Mouse (Mus musculus) forebrain, embryonic 10.5 days (tissue): ENCODE results near the gene Sh2d4b. TPM values are rescaled to one million over a fixed set of nuclear protein-coding genes. Genes with fewer than 3 reads are reported as not detected.

Source experiments
- DNase-seq: peaks from one replicate; pipeline ENCODE4 v3.0.0-alpha.2; 2017; ENCODE audit warnings: low spot score; ENCODE audit errors: extremely low spot score
- H3K27ac ChIP-seq: fragments of 300-500 bp; sonication (generic); 2 replicates; pipeline ENCODE4 v1.5.1; 2016; ENCODE audit warnings: mild to moderate bottlenecking
- H3K27me3 ChIP-seq: fragments of 300-500 bp; sonication (generic); 2 replicates; pipeline ENCODE4 v1.6.1; 2016; ENCODE audit warnings: mild to moderate bottlenecking; ENCODE audit not compliant: poor library complexity, severe bottlenecking
- H3K36me3 ChIP-seq: fragments of 300-500 bp; sonication (generic); replicated peaks from 2 replicates; pipeline ENCODE4 v1.6.1; 2016; ENCODE audit warnings: mild to moderate bottlenecking, moderate library complexity
- H3K4me1 ChIP-seq: fragments of 300-500 bp; sonication (generic); 2 replicates; pipeline ENCODE4 v1.6.1; 2016
- H3K4me3 ChIP-seq: fragments of 300-500 bp; sonication (generic); 2 replicates; pipeline ENCODE4 v1.5.1; 2016; ENCODE audit warnings: mild to moderate bottlenecking, moderate library complexity
- H3K9me3 ChIP-seq: fragments of 300-500 bp; sonication (generic); 2 replicates; pipeline ENCODE4 v1.6.1; 2016; ENCODE audit warnings: mild to moderate bottlenecking, moderate library complexity
- WGBS: fragments of 180-500 bp; shearing (Covaris S2); methylation state at CpG from one replicate; pipeline ENCODE4 v1.1.7; 2016; 5-methylcytosine and 5-hydroxymethylcytosine counted together
- polyA plus RNA-seq: library from polyadenylated mRNA; unstranded; fragments of >200 nt; fragmentation: Nextera tagmentation; extraction: Ambion mirVana; gene quantifications from 2 replicates; pipeline ENCODE4 v1.2.1, GENCODE M21; 2016

The Sh2d4b gene
- polyA plus RNA-seq, 1 experiment from 2014 or later = 0.32 TPM

DNA sequence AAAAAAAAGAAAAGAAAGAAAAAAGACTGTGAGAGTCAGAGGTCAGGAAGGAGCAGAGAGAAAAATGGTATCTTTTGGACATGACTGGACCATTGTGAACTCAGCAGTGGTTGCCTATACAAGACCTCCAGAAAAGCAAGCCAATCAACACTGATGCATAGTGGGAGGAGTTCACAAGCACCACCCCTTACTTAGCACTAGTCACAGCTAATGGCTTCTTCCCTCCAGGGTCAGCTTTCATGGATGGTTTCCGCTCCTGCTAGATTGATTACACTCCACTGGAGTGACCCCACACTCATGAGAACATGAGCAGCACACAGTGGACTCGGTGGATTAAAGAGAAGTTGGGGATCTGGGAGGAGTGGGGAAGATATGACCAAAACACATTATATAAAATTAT, 7.2 kb upstream of the Sh2d4b start:
- Histone ChIP-seq H3K36me3 (peaks cover 6% of the 10 kb centered on the region), H3K4me3 (no peak overlapping the region), H3K9me3 (no peaks in the 10 kb centered on the region), H3K27me3 (no peaks in the 10 kb centered on the region), H3K4me1 (peaks cover 16% of the 10 kb centered on the region), H3K27ac (no peak overlapping the region)
- no peak for DNase-seq
- whole genome bisulfite sequencing = 83% methylated on average over 2 of the region's 2 CpGs

- no peak for DNase-seq
- Histone ChIP-seq H3K4me3 (no peak overlapping the region), H3K36me3 (no peaks in the 10 kb centered on the region; the same call in 1 of the 2 replicates), H3K27me3 (no peaks in the 10 kb centered on the region), H3K4me1 (peaks cover 24% of the 10 kb centered on the region), H3K9me3 (no peaks in the 10 kb centered on the region), H3K27ac (no peak overlapping the region)
- 91% methylated on average over 3 of the region's 3 CpGs for WGBS
These were observed 4.8 kb upstream of the Sh2d4b start for GRCm38 (mm10) chr14:40897916-40898315.

DNA sequence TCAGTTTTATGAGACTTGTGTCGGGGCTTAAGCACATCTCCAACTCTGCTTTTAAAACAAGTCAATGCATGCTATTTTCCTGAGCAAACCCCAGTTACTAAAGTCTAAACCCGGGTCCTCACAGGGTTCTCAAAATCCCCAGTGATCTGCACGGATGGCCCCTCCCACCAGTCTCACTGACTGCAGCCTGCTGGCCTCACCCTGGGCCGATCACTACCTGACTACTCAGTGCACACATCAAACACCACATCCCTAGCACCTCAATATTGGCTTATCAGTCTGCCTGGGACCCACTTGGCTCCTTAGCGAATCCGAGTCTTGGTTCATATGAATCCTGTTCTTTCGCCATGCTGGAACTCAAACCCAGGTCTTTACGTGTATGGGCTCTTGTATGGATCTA, 2.6 kb upstream of the Sh2d4b start:
- no peaks in the 10 kb centered on the region for H3K9me3 ChIP-seq

GRCm38 (mm10) chr14:40894576-40895247, 1.6 kb upstream of the Sh2d4b start:
- Histone ChIP-seq H3K4me3 (peak overlapping the region; percentile 39), H3K27me3 (no peaks in the 10 kb centered on the region), H3K27ac (no peak overlapping the region), H3K4me1 (peaks cover 24% of the 10 kb centered on the region), H3K36me3 (no peaks in the 10 kb centered on the region), H3K9me3 (no peaks in the 10 kb centered on the region)
- DNase-seq = peak; percentile 78
- 15% methylated on average over 23 of the region's 23 CpGs for WGBS

More for the DNA sequence above, 2.6 kb upstream of the Sh2d4b start:
- Histone ChIP-seq H3K27ac (no peak overlapping the region), H3K4me1 (peaks cover 24% of the 10 kb centered on the region), H3K27me3 (no peaks in the 10 kb centered on the region), H3K36me3 (no peaks in the 10 kb centered on the region), H3K4me3 (no peak overlapping the region)
- 79% methylated on average over 8 of the region's 8 CpGs for WGBS
- DNase-seq = no peak

- Histone ChIP-seq H3K27me3 (no peaks in the 10 kb centered on the region), H3K4me3 (no peak overlapping the region), H3K27ac (no peak overlapping the region), H3K9me3 (no peaks in the 10 kb centered on the region), H3K4me1 (peaks cover 24% of the 10 kb centered on the region), H3K36me3 (no peaks in the 10 kb centered on the region)
- 70% methylated on average over 8 of the region's 8 CpGs for WGBS
- no peak for DNase-seq
These were observed 818 bp upstream of the Sh2d4b start for GRCm38 (mm10) chr14:40893884-40894283.

DNA sequence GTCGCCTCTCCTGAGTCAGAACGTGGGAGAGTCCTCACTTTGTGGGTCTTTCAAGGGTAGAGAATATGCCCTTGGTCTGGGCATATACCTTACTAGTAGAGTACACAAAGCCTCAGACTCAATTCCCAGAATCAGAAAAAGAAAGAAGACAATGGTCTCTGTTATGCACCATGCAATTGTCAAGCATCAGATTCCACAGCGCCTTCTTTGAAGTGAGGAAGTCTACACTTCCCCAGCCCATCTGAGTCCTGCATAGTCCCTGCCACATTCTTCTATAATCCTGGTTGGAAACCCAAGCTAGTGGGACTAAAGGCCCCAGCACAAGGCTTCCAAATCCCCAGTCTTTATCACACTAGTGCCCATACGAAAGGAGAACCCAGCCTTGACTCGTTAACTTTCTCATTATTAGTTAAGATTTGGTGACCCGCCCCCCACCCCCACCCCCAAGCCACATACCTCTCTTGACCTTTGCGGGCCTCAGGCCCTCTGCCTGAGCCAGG, 690 bp downstream of the Sh2d4b start:
- H3K36me3 ChIP-seq = no peaks in the 10 kb centered on the region
- no peak overlapping the region for H3K4me3 ChIP-seq
- WGBS = 80% methylated on average over 7 of the region's 7 CpGs
- no peak overlapping the region for H3K27ac ChIP-seq
- no peak for DNase-seq
- no peaks in the 10 kb centered on the region for H3K27me3 ChIP-seq
- peaks cover 24% of the 10 kb centered on the region for H3K4me1 ChIP-seq
- no peaks in the 10 kb centered on the region for H3K9me3 ChIP-seq

DNA sequence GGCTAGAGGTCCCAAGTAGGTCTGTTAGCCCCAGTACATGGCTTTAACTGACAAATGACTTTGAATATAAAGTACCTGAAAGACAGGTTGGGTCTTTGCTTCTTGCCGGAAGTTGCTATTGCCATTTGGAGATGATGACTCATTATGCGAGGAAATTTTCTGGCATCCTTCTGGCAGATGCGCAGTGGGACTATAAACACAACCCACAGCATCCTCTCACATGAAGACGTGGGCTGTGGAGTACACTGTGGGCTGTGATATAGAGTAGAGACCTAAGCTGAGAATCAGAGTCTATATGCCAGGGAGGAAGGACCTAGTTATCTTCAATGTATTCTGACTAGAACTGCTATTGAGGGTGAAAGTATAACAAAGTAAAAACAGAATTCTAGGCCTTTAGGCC, 1.6 kb downstream of the Sh2d4b start:
- Histone ChIP-seq H3K27me3 (no peaks in the 10 kb centered on the region), H3K4me1 (peaks cover 24% of the 10 kb centered on the region), H3K27ac (no peak overlapping the region), H3K4me3 (no peak overlapping the region), H3K9me3 (no peaks in the 10 kb centered on the region), H3K36me3 (no peaks in the 10 kb centered on the region)
- WGBS = 96% methylated on average over 4 of the region's 4 CpGs
- no peak for DNase-seq

DNA sequence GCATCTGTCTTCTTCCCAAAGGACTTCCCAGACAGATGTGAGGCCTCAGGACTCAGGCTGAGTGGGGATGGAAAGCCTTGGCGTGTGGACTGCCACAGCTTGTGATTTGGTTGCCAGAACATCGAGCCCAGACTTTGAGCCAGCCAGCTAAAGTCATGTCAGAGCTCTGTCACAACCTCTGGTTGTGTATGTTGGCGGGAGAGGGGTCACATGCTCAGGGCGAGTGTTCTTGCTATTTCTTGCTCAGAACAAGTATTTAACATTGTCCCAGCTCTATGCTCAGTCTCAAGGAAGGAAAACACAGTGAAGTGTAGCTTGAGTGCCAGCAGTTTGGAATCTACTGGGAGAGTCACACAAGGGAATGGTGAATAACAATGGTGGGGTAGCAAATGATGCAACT, 3.4 kb downstream of the Sh2d4b start:
- Histone ChIP-seq H3K36me3 (no peaks in the 10 kb centered on the region), H3K4me3 (no peak overlapping the region), H3K4me1 (peaks cover 26% of the 10 kb centered on the region), H3K27ac (no peak overlapping the region), H3K27me3 (no peaks in the 10 kb centered on the region), H3K9me3 (no peaks in the 10 kb centered on the region)
- DNase-seq = no peak
- WGBS = 86% methylated on average over 4 of the region's 4 CpGs

- H3K36me3 ChIP-seq = no peaks in the 10 kb centered on the region
- no peaks in the 10 kb centered on the region for H3K27me3 ChIP-seq
- WGBS = 91% methylated on average over 2 of the region's 2 CpGs
- H3K4me1 ChIP-seq = peaks cover 20% of the 10 kb centered on the region
- H3K27ac ChIP-seq = no peak overlapping the region
- no peak overlapping the region for H3K4me3 ChIP-seq
- no peak for DNase-seq
- H3K9me3 ChIP-seq = no peaks in the 10 kb centered on the region
These were observed 3.9 kb downstream of the Sh2d4b start for GRCm38 (mm10) chr14:40889181-40889580.

DNA sequence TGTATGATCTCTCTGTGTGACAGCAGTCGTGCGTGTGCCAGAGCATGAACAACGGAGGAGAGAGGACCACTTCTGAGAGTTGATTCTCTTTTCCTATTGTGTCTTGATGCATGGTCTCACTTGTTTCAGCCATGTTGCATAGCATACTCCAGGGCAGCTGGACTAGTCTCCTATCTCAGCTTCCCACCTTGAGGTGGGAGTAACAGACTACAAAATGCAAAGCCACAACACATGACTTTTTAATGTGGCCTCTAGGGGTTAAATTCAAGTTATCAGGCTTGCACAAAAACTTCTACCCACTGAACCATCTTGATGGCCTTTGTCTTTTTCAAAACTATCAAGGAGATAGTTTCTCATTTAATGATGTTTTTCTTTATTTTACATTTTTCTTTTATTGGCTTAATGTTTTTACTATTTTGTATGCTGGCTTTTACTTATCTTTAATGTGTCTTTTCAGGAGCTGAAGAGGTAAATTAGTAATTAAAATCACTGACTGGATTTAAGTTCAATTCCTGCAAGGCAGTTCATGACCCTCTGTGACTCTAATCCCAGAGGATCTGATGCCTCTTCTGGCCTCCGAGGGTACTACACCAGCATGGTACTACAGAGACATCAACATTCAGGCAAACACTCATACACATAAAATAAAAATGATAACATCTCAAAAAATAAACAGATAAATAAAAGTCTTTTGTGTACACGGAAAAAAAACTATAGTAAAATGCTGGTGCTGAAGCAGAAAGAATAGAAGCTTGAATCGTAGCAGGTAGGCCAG, 6.5 kb downstream of the Sh2d4b start:
- H3K4me3 ChIP-seq = no peak overlapping the region
- H3K27ac ChIP-seq = no peak overlapping the region
- 0 out of 2 replicates have a peak, but pooled peaks cover 4% of the 10 kb centered on the region for H3K4me1 ChIP-seq
- WGBS = 82% methylated on average over 6 of the region's 6 CpGs
- H3K27me3 ChIP-seq = no peaks in the 10 kb centered on the region
- H3K9me3 ChIP-seq = no peaks in the 10 kb centered on the region
- no peaks in the 10 kb centered on the region for H3K36me3 ChIP-seq
- no peak for DNase-seq

DNA sequence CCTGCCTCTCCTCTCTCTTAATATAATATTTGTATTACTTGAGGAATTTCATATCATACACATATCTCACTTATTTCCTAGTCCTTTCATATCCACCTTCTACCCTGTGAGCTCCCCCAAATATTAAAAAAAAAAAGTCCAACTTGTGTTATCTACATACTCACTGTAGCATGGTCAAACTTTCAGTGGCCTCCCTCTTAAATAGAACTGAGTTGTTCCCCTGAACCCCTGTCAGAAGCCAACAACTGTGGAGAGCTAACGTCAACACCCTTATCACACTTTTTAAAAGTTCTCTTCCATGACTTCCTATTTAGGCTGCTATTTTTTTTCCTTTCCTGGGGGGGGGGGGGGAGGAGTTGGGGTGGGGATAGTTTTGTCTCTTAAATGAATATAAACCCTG, 7.3 kb downstream of the Sh2d4b start:
- 82% methylated on average over 1 of the region's 1 CpGs for WGBS
- no peaks in the 10 kb centered on the region for H3K36me3 ChIP-seq
- H3K4me1 ChIP-seq = 0 out of 2 replicates have a peak, but pooled peaks cover 4% of the 10 kb centered on the region
- no peak overlapping the region for H3K27ac ChIP-seq
- no peaks in the 10 kb centered on the region for H3K9me3 ChIP-seq
- H3K4me3 ChIP-seq = no peak overlapping the region
- H3K27me3 ChIP-seq = no peaks in the 10 kb centered on the region
- no peak for DNase-seq

- DNase-seq = no peak
- WGBS = 41% methylated on average over 4 of the region's 4 CpGs
These were observed 7.8 kb downstream of the Sh2d4b start for GRCm38 (mm10) chr14:40885225-40885624.

DNA sequence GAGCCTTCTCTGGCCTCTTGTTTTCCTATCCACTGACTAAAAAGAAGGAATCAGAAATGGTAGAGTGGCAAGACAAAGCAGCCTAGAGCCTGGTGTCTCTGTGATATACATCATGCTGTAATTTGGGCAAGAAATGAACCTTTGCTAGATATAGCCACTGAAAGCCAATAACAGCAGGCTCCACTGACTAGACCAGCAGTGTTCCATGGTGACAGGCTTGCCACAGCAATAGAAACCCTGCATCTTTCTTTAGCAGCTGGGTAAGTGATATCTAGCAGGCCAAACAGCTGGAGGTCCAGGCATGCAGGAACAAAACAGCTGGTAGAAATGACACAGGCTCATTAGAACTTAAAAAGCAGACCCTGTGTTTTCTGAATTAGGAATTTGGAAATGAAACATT, 18.5 kb downstream of the Sh2d4b start:
- Histone ChIP-seq H3K9me3 (no peaks in the 10 kb centered on the region), H3K27me3 (no peaks in the 10 kb centered on the region), H3K27ac (no peak overlapping the region), H3K4me1 (no peaks in the 10 kb centered on the region), H3K36me3 (no peaks in the 10 kb centered on the region), H3K4me3 (no peak overlapping the region)
- no peak for DNase-seq

More at GRCm38 (mm10) chr14:40885225-40885624, 7.8 kb downstream of the Sh2d4b start:
- H3K27ac ChIP-seq = no peak overlapping the region
- 0 out of 2 replicates have a peak, but pooled peaks cover 4% of the 10 kb centered on the region for H3K4me1 ChIP-seq
- H3K36me3 ChIP-seq = no peaks in the 10 kb centered on the region
- H3K27me3 ChIP-seq = no peaks in the 10 kb centered on the region
- H3K4me3 ChIP-seq = no peak overlapping the region
- no peaks in the 10 kb centered on the region for H3K9me3 ChIP-seq
